Mouse (Mus musculus) ES-E14 (cell line): Measurements from ENCODE around the gene Plvap. TPM values are rescaled to one million over a fixed set of nuclear protein-coding genes. Genes with fewer than 3 reads are reported as not detected.

ENCODE experiments used
- DNase-seq: peaks from one replicate; pipeline ENCODE4 v3.0.0-alpha.2; 2013; ENCODE audit warnings: low read depth, low spot score
- H3K27ac ChIP-seq: 2 replicates; pipeline ENCODE4 v1.5.1; 2012; ENCODE audit warnings: low read depth, mild to moderate bottlenecking, low read length, moderate library complexity, mixed read lengths; ENCODE audit not compliant: poor library complexity, insufficient read depth, severe bottlenecking
- H3K36me3 ChIP-seq: 2 replicates; pipeline ENCODE4 v1.6.1; 2012; ENCODE audit warnings: mild to moderate bottlenecking, low read length, moderate library complexity, mixed read lengths; ENCODE audit not compliant: control insufficient read depth, poor library complexity, insufficient read depth, severe bottlenecking
- H3K4me1 ChIP-seq, 2 experiments: fragments of 150-350 bp in 1 of 2; sonication (generic) in 1 of 2; 2 replicates each; pipeline ENCODE4 v1.6.1; 2012; ENCODE audit warnings: low read length in 2 of 2, mild to moderate bottlenecking in 1 of 2, mixed read lengths in 1 of 2; ENCODE audit not compliant: control insufficient read depth in 2 of 2, insufficient read depth in 2 of 2, poor library complexity in 1 of 2
- H3K4me3 ChIP-seq, 2 experiments: fragments of 150-350 bp in 1 of 2; sonication (generic) in 1 of 2; 2 replicates each; pipeline ENCODE4 v1.5.1; 2012; ENCODE audit warnings: low read length in 2 of 2, low read depth in 1 of 2, mild to moderate bottlenecking in 1 of 2, mixed read lengths in 1 of 2; ENCODE audit not compliant: insufficient read depth in 1 of 2, poor library complexity in 1 of 2, severe bottlenecking in 1 of 2
- H3K9ac ChIP-seq: 2 replicates; pipeline ENCODE4 v1.6.1; 2012; ENCODE audit warnings: low read depth, mild to moderate bottlenecking, low read length, mixed read lengths; ENCODE audit not compliant: poor library complexity, insufficient read depth, severe bottlenecking
- H3K9me3 ChIP-seq: fragments of 150-350 bp; sonication (generic); 2 replicates; pipeline ENCODE4 v1.6.1; 2012; ENCODE audit warnings: low read depth, mild to moderate bottlenecking, low read length; ENCODE audit not compliant: control insufficient read depth, insufficient read depth
- CHD2 ChIP-seq: IDR thresholded peaks from 2 replicates; pipeline ENCODE4 v1.6.1; 2014; ENCODE audit warnings: mild to moderate bottlenecking, low read depth, low read length, inconsistent platforms
- HCFC1 ChIP-seq: IDR thresholded peaks from 2 replicates; pipeline ENCODE4 v1.6.1; 2012; ENCODE audit warnings: low read length, inconsistent platforms, borderline replicate concordance; ENCODE audit not compliant: insufficient read depth
- MAFK ChIP-seq: IDR thresholded peaks from 2 replicates; pipeline ENCODE4 v1.6.1; 2014; ENCODE audit warnings: mild to moderate bottlenecking, low read depth, low read length, inconsistent platforms; ENCODE audit not compliant: insufficient read depth
- ZC3H11A ChIP-seq: IDR thresholded peaks from 2 replicates; pipeline ENCODE4 v1.6.1; 2012; ENCODE audit warnings: low read depth, mild to moderate bottlenecking, inconsistent platforms, low read length, borderline replicate concordance
- ZNF384 ChIP-seq: IDR thresholded peaks from 2 replicates; pipeline ENCODE4 v1.6.1; 2012; ENCODE audit warnings: low read depth, low read length, inconsistent platforms
- in situ Hi-C, 2 experiments: fragments of 600-800 bp; cut with MboI; formaldehyde crosslinking; loops; one replicate each; pipeline ENCODE4 v1.15.1; 2025; ENCODE audit warnings: low sequenced_read_pairs in 2 of 2, inconsistent platforms in 1 of 2; ENCODE audit not compliant: unreplicated experiment in 2 of 2
- total RNA-seq: library from RNA; depleted of rRNA; stranded (reverse); fragments of 300-350 nt; gene quantifications from 2 replicates; pipeline ENCODE4 v1.2.3, GENCODE M21; 2012

Gene Plvap
- total RNA-seq, 1 experiment = 2.5 TPM

DNA sequence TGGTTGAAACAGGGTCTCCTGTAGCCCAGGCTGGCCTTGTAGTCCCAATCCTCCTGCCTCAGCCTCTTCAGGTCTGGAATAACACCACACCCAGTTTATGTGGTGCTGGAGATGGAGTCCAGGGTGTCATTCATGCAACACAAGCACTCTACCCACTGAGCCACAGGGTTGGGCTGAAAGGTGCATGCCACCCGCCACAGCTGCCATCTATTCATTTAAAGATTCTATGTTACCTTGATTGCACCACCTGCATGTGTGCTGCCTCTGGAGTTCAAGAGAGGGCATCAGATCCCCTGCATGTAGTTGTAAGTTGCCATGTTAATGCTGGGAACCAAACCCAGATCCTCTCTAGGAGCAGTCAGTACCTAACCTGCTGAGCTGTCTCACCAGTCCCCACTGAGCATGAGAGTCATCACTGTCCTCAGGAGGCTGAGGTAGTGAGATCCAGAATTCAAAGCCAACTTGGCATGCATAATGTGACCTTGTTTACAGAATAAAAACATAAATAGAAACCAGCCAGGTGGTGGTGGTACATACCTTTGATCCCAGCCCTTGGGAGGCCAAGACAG is 14.4 kb downstream of the Plvap start:
- Histone ChIP-seq H3K4me3 (no peak overlapping the region), H3K4me1 (peaks cover 2 to 32% of the 10 kb centered on the region in 2 experiments; a peak in 2 of 4 replicates), H3K9me3 (no peaks in the 10 kb centered on the region), H3K36me3 (peaks cover 11% of the 10 kb centered on the region), H3K27ac (no peak overlapping the region; the same call in 1 of the 2 replicates), H3K9ac (no peak overlapping the region)
- no peak for DNase-seq
- in situ Hi-C loops = no loop called here
- TF ChIP-seq CHD2 (no peak), ZC3H11A (no peak), HCFC1 (no peak), ZNF384 (no peak), MAFK (no peak)

- H3K9ac ChIP-seq = peak overlapping the region; percentile 6; the same call in 1 of the 2 replicates
- no peak overlapping the region for H3K4me3 ChIP-seq
- TF ChIP-seq ZC3H11A (no peak), CHD2 (no peak), ZNF384 (no peak), HCFC1 (no peak), MAFK (no peak)
- in situ Hi-C loops = no loop called here
- H3K9me3 ChIP-seq = no peaks in the 10 kb centered on the region
- peaks cover 17% of the 10 kb centered on the region for H3K36me3 ChIP-seq
- DNase-seq = no peak
- H3K27ac ChIP-seq = no peak overlapping the region
- H3K4me1 ChIP-seq = peaks cover 2 to 35% of the 10 kb centered on the region in 2 experiments; a peak in 2 of 4 replicates
Measured at GRCm38 (mm10) chr8:71496481-71496880, 15.1 kb downstream of the Plvap start.

GRCm38 (mm10) chr8:71495811-71496210 is 15.7 kb downstream of the Plvap start:
- no peak overlapping the region for H3K4me3 ChIP-seq
- H3K27ac ChIP-seq = peak overlapping the region; percentile 2; the same call in 1 of the 2 replicates
- in situ Hi-C loops = no loop called here
- peaks cover 24% of the 10 kb centered on the region for H3K36me3 ChIP-seq
- TF ChIP-seq ZNF384 (no peak), MAFK (no peak), HCFC1 (no peak), CHD2 (no peak), ZC3H11A (no peak)
- DNase-seq = no peak
- H3K9me3 ChIP-seq = no peaks in the 10 kb centered on the region
- no peak overlapping the region; the same call in 1 of the 2 replicates for H3K9ac ChIP-seq
- H3K4me1 ChIP-seq = peaks cover 2 to 35% of the 10 kb centered on the region in 2 experiments; a peak in 2 of 4 replicates

- TF ChIP-seq ZC3H11A = no peak
- no peak for TF ChIP-seq MAFK
- TF ChIP-seq CHD2 = no peak
- TF ChIP-seq HCFC1 = no peak
- TF ChIP-seq ZNF384 = peak; percentile 97
- no peak for DNase-seq
- Histone ChIP-seq H3K4me3 (no peak overlapping the region), H3K36me3 (peaks cover 29% of the 10 kb centered on the region), H3K9ac (no peak overlapping the region), H3K4me1 (peaks cover 2 to 35% of the 10 kb centered on the region in 2 experiments; a peak in 2 of 4 replicates), H3K9me3 (no peaks in the 10 kb centered on the region), H3K27ac (peak overlapping the region; percentile 2; the same call in 1 of the 2 replicates)
- in situ Hi-C loops = no loop called here
Measured at GRCm38 (mm10) chr8:71495039-71495438, 16.5 kb downstream of the Plvap start.
